Mouse (Mus musculus): Measurements from ENCODE around the gene Nfe2. TPM values are rescaled to one million over a fixed set of nuclear protein-coding genes. Genes with fewer than 3 reads are reported as not detected.

Nfe2 gene
- total and polyA plus RNA-seq, 3 experiments, result 0.86 to 2.0 (median 1.6) TPM

GRCm38 (mm10) chr15:103227022-103227421 lies 31.2 kb downstream of the Nfe2 start:
- Histone ChIP-seq H3K4me3 (no peak overlapping the region), H3K36me3 (ENCODE audit: control insufficient read depth, insufficient read depth, low read length) (peaks cover 3% of the 10 kb centered on the region), H3K4me1 (ENCODE audit: control insufficient read depth, insufficient read depth, low read length) (peaks cover 2% of the 10 kb centered on the region), H3K27ac (no peak overlapping the region), H3K9ac (ENCODE audit: low read depth, low read length) (no peak overlapping the region), H3K27me3 (ENCODE audit: control insufficient read depth, insufficient read depth, low read length) (no peaks in the 10 kb centered on the region), H3K79me2 (replicated peaks; ENCODE audit: control insufficient read depth, insufficient read depth, low read length) (no peaks in the 10 kb centered on the region)
- TF ChIP-seq POLR2A (IDR thresholded peaks at IDR 0.05; ENCODE audit: insufficient read depth, low read depth, low read length) (no peak), EP300 (IDR thresholded peaks at IDR 0.05; ENCODE audit: insufficient read depth, low read depth, low read length) (no peak), CTCF (IDR thresholded peaks at IDR 0.05) (no peak)
- intact Hi-C loops (cut with DNase I), result no loop called here
- DNase-seq, result no peak
- 84% methylated on average over 3 of the region's 3 CpGs for WGBS

- Histone ChIP-seq H3K36me3 (ENCODE audit: control insufficient read depth, insufficient read depth, low read length) (peaks cover 8% of the 10 kb centered on the region), H3K4me3 (no peak overlapping the region), H3K27ac (no peak overlapping the region), H3K9ac (ENCODE audit: low read depth, low read length) (no peak overlapping the region), H3K79me2 (replicated peaks; ENCODE audit: control insufficient read depth, insufficient read depth, low read length) (no peaks in the 10 kb centered on the region), H3K4me1 (ENCODE audit: control insufficient read depth, insufficient read depth, low read length) (peaks cover 1% of the 10 kb centered on the region), H3K27me3 (ENCODE audit: control insufficient read depth, insufficient read depth, low read length) (no peaks in the 10 kb centered on the region)
- 90% methylated on average over 2 of the region's 2 CpGs for WGBS
- intact Hi-C loops (cut with DNase I), result no loop called here
- TF ChIP-seq EP300 (IDR thresholded peaks at IDR 0.05; ENCODE audit: insufficient read depth, low read depth, low read length), result no peak
- TF ChIP-seq POLR2A (IDR thresholded peaks at IDR 0.05; ENCODE audit: insufficient read depth, low read depth, low read length), result no peak
- no peak for TF ChIP-seq CTCF (IDR thresholded peaks at IDR 0.05)
- no peak for DNase-seq
Measured at GRCm38 (mm10) chr15:103224161-103224560, 34.0 kb downstream of the Nfe2 start.

GRCm38 (mm10) chr15:103221386-103221785 lies 36.8 kb downstream of the Nfe2 start:
- Histone ChIP-seq H3K27ac (no peak overlapping the region; the same call in 1 of the 2 replicates), H3K27me3 (ENCODE audit: control insufficient read depth, insufficient read depth, low read length) (no peaks in the 10 kb centered on the region), H3K79me2 (replicated peaks; ENCODE audit: control insufficient read depth, insufficient read depth, low read length) (no peaks in the 10 kb centered on the region), H3K4me3 (no peak overlapping the region), H3K36me3 (ENCODE audit: control insufficient read depth, insufficient read depth, low read length) (peaks cover 8% of the 10 kb centered on the region), H3K4me1 (ENCODE audit: control insufficient read depth, insufficient read depth, low read length) (peaks cover 1% of the 10 kb centered on the region), H3K9ac (ENCODE audit: low read depth, low read length) (no peak overlapping the region)
- no peak for TF ChIP-seq CTCF (IDR thresholded peaks at IDR 0.05)
- no peak for TF ChIP-seq EP300 (IDR thresholded peaks at IDR 0.05; ENCODE audit: insufficient read depth, low read depth, low read length)
- no peak for TF ChIP-seq POLR2A (IDR thresholded peaks at IDR 0.05; ENCODE audit: insufficient read depth, low read depth, low read length)
- no peak for DNase-seq
- 82% methylated on average over 1 of the region's 1 CpGs for WGBS
- intact Hi-C loops (cut with DNase I), result loop anchor here (2.0 kb wide), 1 partner anchor 17 kb away; the partner anchor contains the start of gene Cbx5

GRCm38 (mm10) chr15:103220785-103221184 lies 37.4 kb downstream of the Nfe2 start:
- Histone ChIP-seq H3K27ac (peak overlapping the region; percentile 3; the same call in 1 of the 2 replicates), H3K4me1 (ENCODE audit: control insufficient read depth, insufficient read depth, low read length) (peaks cover 3% of the 10 kb centered on the region), H3K27me3 (ENCODE audit: control insufficient read depth, insufficient read depth, low read length) (no peaks in the 10 kb centered on the region), H3K4me3 (no peak overlapping the region), H3K36me3 (ENCODE audit: control insufficient read depth, insufficient read depth, low read length) (peaks cover 8% of the 10 kb centered on the region), H3K79me2 (replicated peaks; ENCODE audit: control insufficient read depth, insufficient read depth, low read length) (0 out of 2 replicates have a peak, but pooled peaks cover 2% of the 10 kb centered on the region), H3K9ac (ENCODE audit: low read depth, low read length) (no peak overlapping the region; the same call in 1 of the 2 replicates)
- no peak for DNase-seq
- intact Hi-C loops (cut with DNase I), result loop anchor here (2.0 kb wide), 1 partner anchor 18 kb away; the partner anchor contains the start of gene Cbx5
- 15% methylated on average over 3 of the region's 3 CpGs for WGBS
- no peak for TF ChIP-seq EP300 (IDR thresholded peaks at IDR 0.05; ENCODE audit: insufficient read depth, low read depth, low read length)
- TF ChIP-seq POLR2A (IDR thresholded peaks at IDR 0.05; ENCODE audit: insufficient read depth, low read depth, low read length), result no peak
- TF ChIP-seq CTCF (IDR thresholded peaks at IDR 0.05), result no peak

- intact Hi-C loops (cut with DNase I), result no loop called here
- no peak overlapping the region for H3K9ac ChIP-seq (ENCODE audit: low read depth, low read length)
- no peak for TF ChIP-seq EP300 (IDR thresholded peaks at IDR 0.05; ENCODE audit: insufficient read depth, low read depth, low read length)
- no peak for TF ChIP-seq POLR2A (IDR thresholded peaks at IDR 0.05; ENCODE audit: insufficient read depth, low read depth, low read length)
- no peak for TF ChIP-seq CTCF (IDR thresholded peaks at IDR 0.05)
- H3K27me3 ChIP-seq (ENCODE audit: control insufficient read depth, insufficient read depth, low read length), result no peaks in the 10 kb centered on the region
- H3K4me3 ChIP-seq, result no peak overlapping the region
- 0 out of 2 replicates have a peak, but pooled peaks cover 2% of the 10 kb centered on the region for H3K79me2 ChIP-seq (replicated peaks; ENCODE audit: control insufficient read depth, insufficient read depth, low read length)
- no peak for DNase-seq
- H3K27ac ChIP-seq, result peak overlapping the region; percentile 85
- peaks cover 9% of the 10 kb centered on the region for H3K36me3 ChIP-seq (ENCODE audit: control insufficient read depth, insufficient read depth, low read length)
- 70% methylated on average over 2 of the region's 2 CpGs for WGBS
- peaks cover 3% of the 10 kb centered on the region for H3K4me1 ChIP-seq (ENCODE audit: control insufficient read depth, insufficient read depth, low read length)
Measured at GRCm38 (mm10) chr15:103216052-103216451, 42.2 kb downstream of the Nfe2 start.

Data from heart, adult 2 months (tissue).